Mouse (Mus musculus): ENCODE data around the gene Retreg1. TPM values are rescaled to one million over a fixed set of nuclear protein-coding genes. Genes with fewer than 3 reads are reported as not detected.
A peak's percentile ranks its signal among the peaks of the same experiment; 100 is the strongest.
"Not testable (repeated sequence)": the region's sequence is repeated elsewhere in the genome, so short reads cannot be mapped to it uniquely, and the experiment has no call there.

Gene Retreg1
- polyA plus RNA-seq, 2 experiments = 0.75 to 1.6 TPM

GRCm38 (mm10) chr15:25984067-25984733 is 141.2 kb downstream of the Retreg1 start, which contains the start of gene Zfp622:
Gene Zfp622 (plus strand): TSS chr15:25984366.
- H3K4me1 ChIP-seq (replicated peaks; ENCODE audit: control insufficient read depth in 2 of 2, insufficient read depth in 2 of 2, low read length in 1 of 2) = peaks cover 7 to 11% of the 10 kb centered on the region in 2 experiments; a peak in 3 of 4 replicates
- peaks cover 20% of the 10 kb centered on the region for H3K36me3 ChIP-seq (replicated peaks; ENCODE audit: control insufficient read depth, insufficient read depth, low read depth)
- DNase-seq (ENCODE audit: low read depth in 3 of 3, low spot score in 3 of 3) (peak; percentile 96 to 97 (median 96)), ATAC-seq (ENCODE audit: insufficient read depth) (peak; percentile 94)
- under 1% methylated on average over 57 of the region's 57 CpGs for WGBS (ENCODE audit: insufficient replicate concordance)
- peak within 1 kb of the TSS; percentile 77 for H3K27ac ChIP-seq
- H3K9ac ChIP-seq (replicated peaks) = peak within 1 kb of the TSS; percentile 87
- no peaks in the 10 kb centered on the region for H3K27me3 ChIP-seq (ENCODE audit: control insufficient read depth, insufficient read depth, low read length)
- H3K4me2 ChIP-seq (ENCODE audit: low read depth) = peak within 1 kb of the TSS; percentile 93
- H3K4me3 ChIP-seq (ENCODE audit: insufficient read depth in 1 of 2, low read depth in 2 of 2, low read length in 2 of 2) = peak within 1 kb of the TSS; percentile 66 to 72
- no peaks in the 10 kb centered on the region for H3K9me3 ChIP-seq (ENCODE audit: control insufficient read depth, low read length)
- no peak for TF ChIP-seq CTCF (IDR thresholded peaks at IDR 0.05; ENCODE audit: low read depth)
- TF ChIP-seq EP300 (IDR thresholded peaks at IDR 0.05; ENCODE audit: low read depth) = no peak

- H3K36me3 ChIP-seq (replicated peaks; ENCODE audit: control insufficient read depth, insufficient read depth, low read depth) = peaks cover 25% of the 10 kb centered on the region
- no peak for TF ChIP-seq CTCF (IDR thresholded peaks at IDR 0.05; ENCODE audit: low read depth)
- no peak for TF ChIP-seq EP300 (IDR thresholded peaks at IDR 0.05; ENCODE audit: low read depth)
- H3K9me3 ChIP-seq (ENCODE audit: control insufficient read depth, low read length) = no peaks in the 10 kb centered on the region
- H3K4me2 ChIP-seq (ENCODE audit: low read depth) = peak overlapping the region; percentile 93
- H3K27me3 ChIP-seq (ENCODE audit: control insufficient read depth, insufficient read depth, low read length) = no peaks in the 10 kb centered on the region
- ATAC-seq (ENCODE audit: insufficient read depth) (peak; percentile 4), DNase-seq (ENCODE audit: low read depth in 3 of 3, low spot score in 3 of 3) (peak in 1 of 3 experiments; percentile 11)
- WGBS (ENCODE audit: insufficient replicate concordance) = under 1% methylated on average over 71 of the region's 71 CpGs
- H3K4me3 ChIP-seq (ENCODE audit: insufficient read depth in 1 of 2, low read depth in 2 of 2, low read length in 2 of 2) = peak overlapping the region; percentile 66 to 72
- H3K27ac ChIP-seq = peak overlapping the region; percentile 77
- H3K4me1 ChIP-seq (replicated peaks; ENCODE audit: control insufficient read depth in 2 of 2, insufficient read depth in 2 of 2, low read length in 1 of 2) = peaks cover 7 to 11% of the 10 kb centered on the region in 2 experiments; a peak in 3 of 4 replicates
- H3K9ac ChIP-seq (replicated peaks) = peak overlapping the region; percentile 87
These were observed 141.9 kb downstream of the Retreg1 start for GRCm38 (mm10) chr15:25984734-25985492.

GRCm38 (mm10) chr15:25992992-25993727 is 150.2 kb downstream of the Retreg1 start:
- H3K9me3 ChIP-seq (ENCODE audit: control insufficient read depth, low read length) = no peaks in the 10 kb centered on the region
- no peak overlapping the region for H3K4me2 ChIP-seq (ENCODE audit: low read depth)
- DNase-seq (ENCODE audit: low read depth in 3 of 3, low spot score in 3 of 3) (peak; percentile 39 to 52 (median 42)), ATAC-seq (ENCODE audit: insufficient read depth) (no peak)
- TF ChIP-seq EP300 (IDR thresholded peaks at IDR 0.05; ENCODE audit: low read depth) = no peak
- peak; percentile 58 for TF ChIP-seq CTCF (IDR thresholded peaks at IDR 0.05; ENCODE audit: low read depth)
- 52% methylated on average over 8 of the region's 8 CpGs for WGBS (ENCODE audit: insufficient replicate concordance)
- no peak overlapping the region for H3K4me3 ChIP-seq (ENCODE audit: insufficient read depth in 1 of 2, low read depth in 2 of 2, low read length in 2 of 2)
- H3K36me3 ChIP-seq (replicated peaks; ENCODE audit: control insufficient read depth, insufficient read depth, low read depth) = peaks cover 51% of the 10 kb centered on the region
- H3K4me1 ChIP-seq (replicated peaks; ENCODE audit: control insufficient read depth in 2 of 2, insufficient read depth in 2 of 2, low read length in 1 of 2) = no peaks in the 10 kb centered on the region
- no peak overlapping the region for H3K9ac ChIP-seq (replicated peaks)
- H3K27ac ChIP-seq = no peak overlapping the region
- H3K27me3 ChIP-seq (ENCODE audit: control insufficient read depth, insufficient read depth, low read length) = no peaks in the 10 kb centered on the region

GRCm38 (mm10) chr15:25995521-25995920 is 152.5 kb downstream of the Retreg1 start:
- Histone ChIP-seq H3K27me3 (ENCODE audit: control insufficient read depth, insufficient read depth, low read length) (no peaks in the 10 kb centered on the region), H3K36me3 (replicated peaks; ENCODE audit: control insufficient read depth, insufficient read depth, low read depth) (peaks cover 36% of the 10 kb centered on the region), H3K4me2 (ENCODE audit: low read depth) (no peak overlapping the region), H3K9ac (replicated peaks) (no peak overlapping the region), H3K9me3 (ENCODE audit: control insufficient read depth, low read length) (no peaks in the 10 kb centered on the region), H3K4me3 (ENCODE audit: insufficient read depth in 1 of 2, low read depth in 2 of 2, low read length in 2 of 2) (no peak overlapping the region), H3K27ac (no peak overlapping the region), H3K4me1 (replicated peaks; ENCODE audit: control insufficient read depth in 2 of 2, insufficient read depth in 2 of 2, low read length in 1 of 2) (no peaks in the 10 kb centered on the region)
- 48% methylated on average over 2 of the region's 2 CpGs for WGBS (ENCODE audit: insufficient replicate concordance)
- no peak for DNase-seq (ENCODE audit: low read depth in 3 of 3, low spot score in 3 of 3)
- no peak for TF ChIP-seq EP300 (IDR thresholded peaks at IDR 0.05; ENCODE audit: low read depth)
- TF ChIP-seq CTCF (IDR thresholded peaks at IDR 0.05; ENCODE audit: low read depth) = peak; percentile 26; the same call in 1 of the 2 replicates
- no peak for ATAC-seq (ENCODE audit: insufficient read depth)

GRCm38 (mm10) chr15:25999545-25999944 is 156.6 kb downstream of the Retreg1 start:
- not testable (repeated sequence) for H3K4me2 ChIP-seq (ENCODE audit: low read depth); ATAC-seq (ENCODE audit: insufficient read depth); H3K9ac ChIP-seq (replicated peaks); DNase-seq (ENCODE audit: low read depth in 3 of 3, low spot score in 3 of 3); H3K27ac ChIP-seq; H3K4me3 ChIP-seq (ENCODE audit: insufficient read depth in 1 of 2, low read depth in 2 of 2, low read length in 2 of 2); H3K4me1 ChIP-seq (replicated peaks; ENCODE audit: control insufficient read depth in 2 of 2, insufficient read depth in 2 of 2, low read length in 1 of 2); H3K27me3 ChIP-seq (ENCODE audit: control insufficient read depth, insufficient read depth, low read length); H3K9me3 ChIP-seq (ENCODE audit: control insufficient read depth, low read length)
- 60% methylated on average over 5 of the region's 5 CpGs for WGBS (ENCODE audit: insufficient replicate concordance)
- H3K36me3 ChIP-seq (replicated peaks; ENCODE audit: control insufficient read depth, insufficient read depth, low read depth) = peaks cover 22% of the 10 kb centered on the region

All from liver, embryonic 14.5 days (tissue).